32 mouse cellular contexts compared by ENCODE assay signal in genomic region chr16:44408290-44408689, GRCm38 (mm10). TPM values are rescaled to one million over a fixed set of nuclear protein-coding genes. Genes with fewer than 3 reads are reported as not detected.
"Had no signal": no experiment of that assay in that cellular context is flagged by ENCODE, and none has a peak within 500 bp of the region (broad histone marks: within the 10 kb centered on the region; RNA-seq: fewer than 3 reads in every experiment).

No protein-coding gene starts in this region.

- H3K4me3 ChIP-seq: embryonic facial prominence, embryonic 10.5 days; embryonic facial prominence, embryonic 12.5 days; embryonic facial prominence, embryonic 13.5 days; embryonic facial prominence, embryonic 15.5 days; erythroblast, embryonic 14.5 days; forebrain, embryonic 10.5 days; forebrain, embryonic 12.5 days; forebrain, embryonic 13.5 days; forebrain, embryonic 15.5 days; gastrocnemius, adult 2 months; heart, embryonic 10.5 days had no signal

- H3K4me1 ChIP-seq: embryonic facial prominence, embryonic 10.5 days; embryonic facial prominence, embryonic 12.5 days; embryonic facial prominence, embryonic 13.5 days; embryonic facial prominence, embryonic 15.5 days; forebrain, embryonic 10.5 days; forebrain, embryonic 12.5 days; forebrain, embryonic 13.5 days; forebrain, embryonic 15.5 days; heart, embryonic 10.5 days had no signal

- ATAC-seq: forebrain, embryonic 13.5 days; forebrain, embryonic 14.5 days; forebrain, embryonic 15.5 days; forebrain, embryonic 16.5 days; forebrain, postnatal 0 days had no signal

- DNase-seq: cerebellum, adult 2 months; cerebellum, adult 8-10 months; cerebellum, adult 9-10 months; cerebellum, adult 9-11 months; cerebellum, postnatal 10 days; cerebellum, postnatal 14 days; cerebellum, postnatal 25 days; cerebellum, postnatal 36 days; embryo, embryonic 11 days; forebrain, postnatal 0 days; gastrocnemius, adult 2 months; gastrocnemius, postnatal 10 days; gastrocnemius, postnatal 14 days; gastrocnemius, postnatal 25 days; gastrocnemius, postnatal 36 days; heart, adult 18-20 months had no signal

- H3K27me3 ChIP-seq: embryonic facial prominence, embryonic 12.5 days; embryonic facial prominence, embryonic 13.5 days; embryonic facial prominence, embryonic 15.5 days; forebrain, embryonic 12.5 days; forebrain, embryonic 13.5 days; forebrain, embryonic 15.5 days had no signal

- H3K36me3 ChIP-seq: embryonic facial prominence, embryonic 10.5 days; embryonic facial prominence, embryonic 12.5 days; embryonic facial prominence, embryonic 13.5 days; embryonic facial prominence, embryonic 15.5 days; forebrain, embryonic 10.5 days; forebrain, embryonic 12.5 days; forebrain, embryonic 15.5 days; heart, embryonic 10.5 days had no signal

- H3K9ac ChIP-seq: embryonic facial prominence, embryonic 12.5 days; embryonic facial prominence, embryonic 13.5 days; embryonic facial prominence, embryonic 15.5 days; forebrain, embryonic 12.5 days; forebrain, embryonic 13.5 days; forebrain, embryonic 15.5 days; forebrain, postnatal 0 days had no signal

- H3K27ac ChIP-seq: embryonic facial prominence, embryonic 10.5 days; embryonic facial prominence, embryonic 12.5 days; embryonic facial prominence, embryonic 13.5 days; embryonic facial prominence, embryonic 15.5 days; forebrain, embryonic 10.5 days; forebrain, embryonic 12.5 days; forebrain, embryonic 13.5 days; forebrain, embryonic 15.5 days; gastrocnemius, adult 2 months; heart, embryonic 10.5 days had no signal

RNA-seq across cellular contexts. Expression of gene Cfap44, which starts 13.7 kb away (rescaled TPM):
- total RNA-seq: common myeloid progenitor, adult 5-6 weeks; gastrocnemius, adult 18-20 months; gastrocnemius, adult 2 months; gastrocnemius, adult 8-10 months; gastrocnemius, postnatal 25 days; gastrocnemius, postnatal 36 days; heart, adult 8-10 months had no signal
- polyA plus RNA-seq: erythroblast, embryonic 14.5 days had no signal
